ENCODE assay signal across 31 mouse cellular contexts in genomic region chr16:43994623-43995022, GRCm38 (mm10).
"Had no signal": no experiment of that assay in that cellular context is flagged by ENCODE, and none has a peak within 500 bp of the region (broad histone marks: within the 10 kb centered on the region; RNA-seq: fewer than 3 reads in every experiment).

No protein-coding gene starts in this region.

- H3K36me3 ChIP-seq: heart, embryonic 10.5 days; heart, embryonic 12.5 days; heart, embryonic 13.5 days; heart, embryonic 15.5 days; hindbrain, embryonic 10.5 days; hindbrain, embryonic 12.5 days; hindbrain, embryonic 13.5 days; hindbrain, embryonic 15.5 days; intestine, embryonic 15.5 days; kidney, embryonic 15.5 days had no signal

- DNase-seq: heart, postnatal 10 days; heart, postnatal 14 days; heart, postnatal 36 days; heart, postnatal 4 days; kidney, adult 11 months; kidney, adult 18-20 months; kidney, adult 2 months; kidney, adult 8-10 months; kidney, adult 9 months; kidney, postnatal 10 days; kidney, postnatal 14 days; kidney, postnatal 25 days; kidney, postnatal 36 days; kidney, postnatal 4 days; layer of hippocampus, adult 9-11 months; layer of hippocampus, postnatal 36 days had no signal

- H3K27me3 ChIP-seq: heart, embryonic 12.5 days; heart, embryonic 13.5 days; heart, embryonic 15.5 days; hindbrain, embryonic 12.5 days; hindbrain, embryonic 13.5 days; hindbrain, embryonic 15.5 days; intestine, embryonic 15.5 days; kidney, embryonic 15.5 days had no signal

- H3K4me1 ChIP-seq: heart, embryonic 10.5 days; heart, embryonic 12.5 days; heart, embryonic 13.5 days; heart, embryonic 15.5 days; hindbrain, embryonic 10.5 days; hindbrain, embryonic 12.5 days; hindbrain, embryonic 13.5 days; hindbrain, embryonic 15.5 days; intestine, embryonic 15.5 days; kidney, embryonic 15.5 days had no signal

- H3K27ac ChIP-seq: heart, embryonic 10.5 days; heart, embryonic 13.5 days; heart, embryonic 15.5 days; hindbrain, embryonic 10.5 days; hindbrain, embryonic 12.5 days; hindbrain, embryonic 13.5 days; hindbrain, embryonic 14.5 days; hindbrain, embryonic 15.5 days; hindbrain, postnatal 0 days; intestine, embryonic 15.5 days; kidney, embryonic 15.5 days; kidney, postnatal 0 days; layer of hippocampus, adult 2 months; left cerebral cortex, adult 2 months had no signal

- H3K4me3 ChIP-seq: heart, embryonic 10.5 days; heart, embryonic 12.5 days; heart, embryonic 13.5 days; heart, embryonic 15.5 days; hindbrain, embryonic 10.5 days; hindbrain, embryonic 12.5 days; hindbrain, embryonic 13.5 days; hindbrain, embryonic 15.5 days; intestine, embryonic 15.5 days; kidney, embryonic 15.5 days; layer of hippocampus, adult 2 months; left cerebral cortex, adult 2 months had no signal

- H3K9ac ChIP-seq: heart, embryonic 12.5 days; heart, embryonic 13.5 days; heart, embryonic 15.5 days; hindbrain, embryonic 12.5 days; hindbrain, embryonic 13.5 days; hindbrain, embryonic 14.5 days; hindbrain, embryonic 15.5 days; intestine, embryonic 15.5 days; kidney, embryonic 15.5 days had no signal

- H3K9me3 ChIP-seq: heart, embryonic 10.5 days; heart, embryonic 12.5 days; heart, embryonic 13.5 days; heart, embryonic 15.5 days; hindbrain, embryonic 10.5 days; hindbrain, embryonic 12.5 days; hindbrain, embryonic 13.5 days; hindbrain, embryonic 15.5 days; intestine, embryonic 15.5 days; kidney, embryonic 15.5 days had no signal
